Mouse (Mus musculus) C2C12 (cell line): ENCODE measurements around the gene Bbs4. TPM values are rescaled to one million over a fixed set of nuclear protein-coding genes. Genes with fewer than 3 reads are reported as not detected.

Experiments
- H3K27me3 ChIP-seq: one replicate; pipeline ENCODE4 v1.6.1; 2011; ENCODE audit not compliant: control insufficient read depth, insufficient read depth, insufficient read length
- H3K36me3 ChIP-seq: one replicate; pipeline ENCODE4 v1.6.1; 2011; ENCODE audit not compliant: control insufficient read depth, insufficient read depth
- H3K4me3 ChIP-seq: one replicate; pipeline ENCODE4 v1.5.1; 2011; ENCODE audit warnings: mild to moderate bottlenecking, control low read depth; ENCODE audit not compliant: poor library complexity, insufficient read depth, severe bottlenecking
- H3K79me2 ChIP-seq: one replicate; pipeline ENCODE4 v1.6.1; 2011; ENCODE audit not compliant: control insufficient read depth, insufficient read depth
- H3K79me3 ChIP-seq: one replicate; pipeline ENCODE4 v1.6.1; 2011; ENCODE audit warnings: low read depth, control low read depth
- H3ac ChIP-seq: one replicate; pipeline ENCODE3; 2011; ENCODE audit warnings: low read depth; ENCODE audit not compliant: control insufficient read depth, insufficient read length
- CEBPB ChIP-seq: IDR thresholded peaks from one replicate; pipeline ENCODE4 v1.6.1; 2011; ENCODE audit warnings: low read depth, mild to moderate bottlenecking, control low read depth, moderate library complexity
- CTCF ChIP-seq: IDR thresholded peaks from one replicate; pipeline ENCODE4 v1.5.1; 2011; ENCODE audit not compliant: control insufficient read depth, insufficient read depth, insufficient read length
- FOSL1 ChIP-seq: IDR thresholded peaks from one replicate; pipeline ENCODE4 v1.8.0; 2011; ENCODE audit warnings: mild to moderate bottlenecking, low read length; ENCODE audit not compliant: poor library complexity, insufficient read depth, severe bottlenecking
- MAX ChIP-seq: IDR thresholded peaks from one replicate; pipeline ENCODE4 v1.6.1; 2011; ENCODE audit warnings: mild to moderate bottlenecking, control low read depth
- MYOD1 ChIP-seq: IDR thresholded peaks from one replicate; pipeline ENCODE4 v1.6.1; 2011; ENCODE audit warnings: low read depth; ENCODE audit not compliant: control insufficient read depth, insufficient read length
- MYOG ChIP-seq: IDR thresholded peaks from one replicate; pipeline ENCODE4 v1.6.1; 2011; ENCODE audit not compliant: control insufficient read depth, insufficient read length; ENCODE audit errors: extremely low read depth
- USF1 ChIP-seq: IDR thresholded peaks from one replicate; pipeline ENCODE4 v1.6.1; 2011; ENCODE audit warnings: low read depth, mild to moderate bottlenecking, control low read depth, moderate library complexity
- long read RNA-seq, 2 experiments: library from polyadenylated mRNA; unstranded; transcript quantifications; one replicate each; pipeline ENCODE4 v2.0.0; 2019 to 2020
- polyA plus RNA-seq: library from polyadenylated mRNA; unstranded; fragments of >200 nt; fragmentation: generic; extraction: Trizol; gene quantifications from one replicate; pipeline ENCODE4 v1.2.1, GENCODE M21; 2012; ENCODE audit warnings: missing spikeins

Bbs4 gene
- polyA plus RNA-seq: 1.7 TPM
- long read RNA-seq, experiment 1, partial matches to known transcripts: 0 of 5 reads
- long read RNA-seq, experiment 1, other reads (novel, unspliced or antisense): 1 of 5 reads
- long read RNA-seq, experiment 2, transcript Bbs4-201 (16 exons, 2,518 nt): major isoform, 35 of 40 reads
- long read RNA-seq, experiment 2, partial matches to known transcripts: 1 of 40 reads
- long read RNA-seq, experiment 2, other reads (novel, unspliced or antisense): 4 of 40 reads

GRCm38 (mm10) chr9:59353253-59353639, at the start of gene Bbs4:
Gene Bbs4 (minus strand): TSS chr9:59353508.
- H3K36me3 ChIP-seq: no peaks in the 10 kb centered on the region
- no peaks in the 10 kb centered on the region for H3K27me3 ChIP-seq
- peak within 1 kb of the TSS; percentile 36 for H3ac ChIP-seq
- no peak for TF ChIP-seq CTCF
- no peak for TF ChIP-seq MYOG
- no peak for TF ChIP-seq USF1
- no peak for TF ChIP-seq FOSL1
- no peak for TF ChIP-seq MYOD1
- TF ChIP-seq MAX: no peak
- no peak for TF ChIP-seq CEBPB
- H3K79me3 ChIP-seq: no peaks in the 10 kb centered on the region
- peak within 1 kb of the TSS; percentile 36 for H3K4me3 ChIP-seq
- no peaks in the 10 kb centered on the region for H3K79me2 ChIP-seq

GRCm38 (mm10) chr9:59389086-59389485, 35.8 kb upstream of the Bbs4 start:
- no peak overlapping the region for H3K4me3 ChIP-seq
- no peak overlapping the region for H3ac ChIP-seq
- H3K36me3 ChIP-seq: peaks cover 34% of the 10 kb centered on the region
- H3K79me2 ChIP-seq: no peaks in the 10 kb centered on the region
- no peaks in the 10 kb centered on the region for H3K79me3 ChIP-seq
- no peaks in the 10 kb centered on the region for H3K27me3 ChIP-seq
- TF ChIP-seq FOSL1 (no peak), MYOD1 (no peak), MAX (no peak), USF1 (no peak)

- Histone ChIP-seq H3K79me3 (no peaks in the 10 kb centered on the region), H3ac (no peak overlapping the region), H3K27me3 (no peaks in the 10 kb centered on the region), H3K36me3 (peaks cover 32% of the 10 kb centered on the region), H3K4me3 (no peak overlapping the region), H3K79me2 (no peaks in the 10 kb centered on the region)
- TF ChIP-seq MYOD1 (no peak), CTCF (no peak), FOSL1 (no peak), CEBPB (no peak), USF1 (no peak), MYOG (no peak), MAX (no peak)
Observed at GRCm38 (mm10) chr9:59388311-59388710, 35.0 kb upstream of the Bbs4 start.

- Histone ChIP-seq H3K27me3 (no peaks in the 10 kb centered on the region), H3K79me2 (no peaks in the 10 kb centered on the region), H3ac (no peak overlapping the region), H3K4me3 (no peak overlapping the region), H3K36me3 (peaks cover 23% of the 10 kb centered on the region), H3K79me3 (no peaks in the 10 kb centered on the region)
- TF ChIP-seq MYOD1: no peak
- no peak for TF ChIP-seq CTCF
- no peak for TF ChIP-seq USF1
- TF ChIP-seq MAX: no peak
- no peak for TF ChIP-seq CEBPB
- TF ChIP-seq MYOG: no peak
- no peak for TF ChIP-seq FOSL1
Observed at GRCm38 (mm10) chr9:59387461-59387860, 34.2 kb upstream of the Bbs4 start.

- Histone ChIP-seq H3K79me3 (no peaks in the 10 kb centered on the region), H3K27me3 (no peaks in the 10 kb centered on the region), H3K79me2 (no peaks in the 10 kb centered on the region), H3ac (no peak overlapping the region), H3K4me3 (no peak overlapping the region), H3K36me3 (no peaks in the 10 kb centered on the region)
- TF ChIP-seq CEBPB (no peak), USF1 (no peak), FOSL1 (no peak), MYOD1 (no peak)
Observed at GRCm38 (mm10) chr9:59375626-59376025, 22.3 kb upstream of the Bbs4 start.

- TF ChIP-seq USF1 (no peak), MYOG (no peak), MYOD1 (no peak), MAX (no peak)
- Histone ChIP-seq H3K36me3 (no peaks in the 10 kb centered on the region), H3K27me3 (no peaks in the 10 kb centered on the region), H3K79me2 (no peaks in the 10 kb centered on the region), H3ac (no peak overlapping the region), H3K79me3 (no peaks in the 10 kb centered on the region), H3K4me3 (no peak overlapping the region)
Observed at GRCm38 (mm10) chr9:59369646-59370045, 16.3 kb upstream of the Bbs4 start.
